Mouse (Mus musculus) brain, adult 2 months (tissue): Measurements from ENCODE around the gene Grik4.
"Not testable (repeated sequence)": the region's sequence is repeated elsewhere in the genome, so short reads cannot be mapped to it uniquely, and the experiment has no call there.

Experiments used
- DNase-seq: peaks from one replicate; pipeline ENCODE4 v3.0.0; 2011; ENCODE audit warnings: low read depth, low spot score

Grik4 gene

GRCm38 (mm10) chr9:42798280-42798679, 146.0 kb downstream of the Grik4 start:
- DNase-seq: no peak

GRCm38 (mm10) chr9:42797276-42797675, 147.0 kb downstream of the Grik4 start:
- no peak for DNase-seq

GRCm38 (mm10) chr9:42795881-42796280, 148.4 kb downstream of the Grik4 start:
- peak; percentile 58 for DNase-seq

GRCm38 (mm10) chr9:42794006-42794405, 150.3 kb downstream of the Grik4 start:
- no peak for DNase-seq

- peak; percentile 27 for DNase-seq
Measured at GRCm38 (mm10) chr9:42793581-42793980, 150.7 kb downstream of the Grik4 start.

GRCm38 (mm10) chr9:42792381-42792780, 151.9 kb downstream of the Grik4 start:
- no peak for DNase-seq

GRCm38 (mm10) chr9:42791779-42792178, 152.5 kb downstream of the Grik4 start:
- no peak for DNase-seq

GRCm38 (mm10) chr9:42791346-42791745, 152.9 kb downstream of the Grik4 start:
- DNase-seq: no peak

GRCm38 (mm10) chr9:42788471-42788870, 155.8 kb downstream of the Grik4 start:
- DNase-seq: peak; percentile 77

- DNase-seq: no peak
Measured at GRCm38 (mm10) chr9:42786882-42787281, 157.4 kb downstream of the Grik4 start.

- no peak for DNase-seq
Measured at GRCm38 (mm10) chr9:42786286-42786685, 158.0 kb downstream of the Grik4 start.

- DNase-seq: no peak
Measured at GRCm38 (mm10) chr9:42785173-42785830, 159.0 kb downstream of the Grik4 start.

GRCm38 (mm10) chr9:42783248-42783903, 160.9 kb downstream of the Grik4 start:
- DNase-seq: no peak

- not testable (repeated sequence) for DNase-seq
Measured at GRCm38 (mm10) chr9:42778471-42779263, 165.6 kb downstream of the Grik4 start.

- DNase-seq: no peak
Measured at GRCm38 (mm10) chr9:42777913-42778312, 166.4 kb downstream of the Grik4 start.

- no peak for DNase-seq
Measured at GRCm38 (mm10) chr9:42776804-42777203, 167.5 kb downstream of the Grik4 start.

- peak; percentile 77 for DNase-seq
Measured at GRCm38 (mm10) chr9:42764823-42765560, 179.3 kb downstream of the Grik4 start.

GRCm38 (mm10) chr9:42758682-42759205, 185.5 kb downstream of the Grik4 start:
- no peak for DNase-seq

- no peak for DNase-seq
Measured at GRCm38 (mm10) chr9:42757012-42757640, 187.2 kb downstream of the Grik4 start.

- DNase-seq: no peak
Measured at GRCm38 (mm10) chr9:42754699-42755098, 189.6 kb downstream of the Grik4 start.

- no peak for DNase-seq
Measured at GRCm38 (mm10) chr9:42751160-42751559, 193.1 kb downstream of the Grik4 start.
